Mouse (Mus musculus) spleen, adult 18-20 months (tissue): ENCODE results near the gene Kif6.

Experiments used
- DNase-seq, 2 experiments: peaks; one replicate each; pipeline ENCODE4 v3.0.0; 2022; ENCODE audit warnings: mixed read lengths in 2 of 2

Kif6 gene

GRCm38 (mm10) chr17:49933806-49934205 lies 318.9 kb downstream of the Kif6 start:
- no peak for DNase-seq

GRCm38 (mm10) chr17:49934586-49934985 lies 319.6 kb downstream of the Kif6 start:
- no peak for DNase-seq

GRCm38 (mm10) chr17:49935602-49936205 lies 320.8 kb downstream of the Kif6 start:
- peak; percentile 31 to 66 for DNase-seq

DNA sequence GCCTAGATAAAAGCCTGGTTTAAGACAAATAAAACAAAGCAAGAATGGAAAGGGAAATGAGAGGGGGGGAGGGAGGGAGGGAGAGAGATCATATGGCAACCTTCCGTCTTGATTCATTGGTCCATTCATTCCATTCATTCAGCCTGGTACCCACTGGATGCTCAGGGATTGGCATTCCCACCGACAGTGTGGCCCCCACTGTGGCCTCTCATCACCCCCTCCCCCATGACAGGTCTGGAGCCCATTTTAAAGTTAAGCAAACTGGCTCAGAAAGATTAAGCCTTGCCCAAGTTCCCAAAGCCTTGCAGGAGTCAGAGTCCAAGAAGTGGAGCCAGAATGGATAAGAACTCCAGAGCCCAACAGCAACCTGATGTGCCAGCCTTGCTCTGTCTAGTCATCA lies 321.3 kb downstream of the Kif6 start:
- DNase-seq, result no peak

- DNase-seq, result no peak
Measured at GRCm38 (mm10) chr17:49939146-49939545, 324.2 kb downstream of the Kif6 start.

GRCm38 (mm10) chr17:49942674-49943073 lies 327.7 kb downstream of the Kif6 start:
- no peak for DNase-seq

GRCm38 (mm10) chr17:49951491-49951855 lies 336.5 kb downstream of the Kif6 start:
- DNase-seq, result peak in 1 of 2 experiments; percentile 80

DNA sequence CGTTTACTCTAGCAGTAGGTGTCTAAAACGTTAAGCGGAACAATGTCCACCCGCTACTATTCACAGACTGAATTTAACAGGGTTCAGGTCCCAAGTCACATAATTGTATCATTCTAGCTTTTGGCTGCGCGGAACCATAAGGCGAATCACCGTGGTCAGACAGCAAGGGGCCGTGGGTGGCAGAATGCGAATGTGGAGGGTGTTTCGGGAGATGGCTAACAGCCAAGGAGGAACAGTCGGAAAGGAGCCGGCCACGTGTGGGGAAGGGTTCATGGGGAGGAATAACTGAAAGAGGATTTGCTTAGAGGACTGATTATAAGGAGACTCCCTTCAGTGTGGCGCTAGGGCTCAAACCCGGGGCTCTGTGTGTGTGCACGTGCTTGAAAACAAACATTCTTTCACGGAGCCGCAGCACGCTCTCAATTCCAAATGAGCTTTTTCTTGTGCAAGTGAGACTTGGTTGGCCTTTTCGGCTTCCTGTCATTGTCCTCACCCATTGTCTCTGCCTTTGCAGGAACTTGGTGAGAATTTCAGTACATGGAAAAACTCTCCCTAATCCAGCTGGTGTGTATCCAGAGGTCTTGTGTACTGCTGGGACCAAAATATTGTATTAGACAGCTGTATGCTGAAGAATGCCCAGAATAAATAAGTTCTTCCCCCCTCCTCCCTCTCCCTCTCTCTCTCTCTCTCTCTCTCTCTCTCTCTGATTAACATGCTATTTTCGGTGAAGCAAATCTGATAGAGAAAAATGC lies 337.1 kb downstream of the Kif6 start:
- DNase-seq, result peak in 1 of 2 experiments; percentile 11

- no peak for DNase-seq
Measured at GRCm38 (mm10) chr17:49959021-49959420, 344.1 kb downstream of the Kif6 start.
